Mouse (Mus musculus): ENCODE data around the gene P2rx4.

Gene P2rx4

DNA sequence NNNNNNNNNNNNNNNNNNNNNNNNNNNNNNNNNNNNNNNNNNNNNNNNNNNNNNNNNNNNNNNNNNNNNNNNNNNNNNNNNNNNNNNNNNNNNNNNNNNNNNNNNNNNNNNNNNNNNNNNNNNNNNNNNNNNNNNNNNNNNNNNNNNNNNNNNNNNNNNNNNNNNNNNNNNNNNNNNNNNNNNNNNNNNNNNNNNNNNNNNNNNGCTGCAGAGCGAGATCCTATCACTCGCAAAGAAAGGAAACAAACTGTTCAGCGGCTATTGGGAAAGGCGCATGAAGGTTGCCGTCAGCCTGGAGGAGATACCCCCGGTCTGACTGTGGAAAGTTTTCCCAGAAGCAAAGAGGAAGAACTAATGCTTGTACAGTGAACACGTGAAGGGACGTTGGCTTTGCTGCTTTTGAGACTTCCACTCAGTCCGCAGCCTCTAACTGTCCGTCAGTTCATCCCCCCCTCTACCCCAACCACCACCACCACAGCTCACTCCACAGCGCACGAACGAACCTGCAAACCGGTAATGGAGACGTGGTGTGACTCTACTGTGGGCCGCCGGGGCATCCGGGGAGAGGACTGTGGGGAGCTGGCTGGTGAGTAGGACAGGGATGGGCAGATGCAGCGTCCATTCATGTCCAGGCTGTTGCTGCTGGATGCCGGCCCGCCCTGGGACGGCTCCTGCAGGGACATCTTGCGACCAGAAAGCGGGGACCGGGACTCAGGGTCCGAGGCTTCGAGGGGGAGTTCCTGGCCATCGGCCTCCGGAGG lies 56.1 kb downstream of the P2rx4 start:
- DNase-seq = no peak

- DNase-seq = no peak
These were observed 56.7 kb downstream of the P2rx4 start for GRCm38 (mm10) chr5:122764032-122764464.

- no peak for DNase-seq
These were observed 59.9 kb downstream of the P2rx4 start for GRCm38 (mm10) chr5:122767283-122767682.

GRCm38 (mm10) chr5:122769101-122769568 lies 61.8 kb downstream of the P2rx4 start:
- no peak for DNase-seq

DNA sequence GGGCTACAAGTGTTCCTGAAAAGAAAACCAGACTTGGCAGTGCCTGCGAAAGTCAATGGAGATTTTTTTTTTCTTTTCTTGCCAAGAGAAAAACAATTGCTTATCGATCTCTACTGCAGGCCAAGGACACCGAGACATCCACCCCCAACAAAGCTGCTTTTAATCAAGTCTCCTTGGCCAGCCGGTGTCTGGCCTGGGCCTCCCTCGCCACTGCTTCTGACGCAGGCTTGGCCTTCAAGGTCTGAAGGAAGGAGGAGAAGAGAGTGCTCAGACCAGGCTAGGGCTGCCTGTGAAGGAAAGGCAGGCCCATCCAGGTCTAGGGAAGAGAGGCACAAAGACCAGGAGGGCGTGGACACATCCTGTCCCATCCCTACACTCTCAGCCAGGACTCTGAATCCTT lies 63.0 kb downstream of the P2rx4 start:
- no peak for DNase-seq

DNA sequence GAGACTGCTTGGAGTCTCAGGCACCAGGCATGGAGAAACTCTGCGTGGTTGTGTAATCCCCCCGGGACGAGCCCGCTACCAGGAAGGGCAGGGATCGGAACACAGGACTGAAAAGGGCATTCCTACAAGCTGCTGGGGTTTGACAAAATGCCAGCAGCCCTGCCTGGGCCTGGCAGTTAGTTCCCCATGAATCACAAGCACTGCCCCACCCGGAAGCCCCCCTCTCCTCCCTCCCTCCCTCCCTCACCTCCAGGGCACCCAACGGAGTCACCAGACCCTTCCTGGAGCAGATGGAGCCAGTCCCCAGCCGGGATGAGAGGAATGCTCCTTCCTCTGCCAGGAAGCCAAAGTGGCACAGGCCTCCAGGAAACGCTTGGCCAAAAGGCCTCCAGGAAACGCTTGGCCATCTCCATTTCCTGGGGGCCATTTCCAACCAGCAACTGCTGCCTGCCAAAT lies 63.5 kb downstream of the P2rx4 start:
- no peak for DNase-seq

DNA sequence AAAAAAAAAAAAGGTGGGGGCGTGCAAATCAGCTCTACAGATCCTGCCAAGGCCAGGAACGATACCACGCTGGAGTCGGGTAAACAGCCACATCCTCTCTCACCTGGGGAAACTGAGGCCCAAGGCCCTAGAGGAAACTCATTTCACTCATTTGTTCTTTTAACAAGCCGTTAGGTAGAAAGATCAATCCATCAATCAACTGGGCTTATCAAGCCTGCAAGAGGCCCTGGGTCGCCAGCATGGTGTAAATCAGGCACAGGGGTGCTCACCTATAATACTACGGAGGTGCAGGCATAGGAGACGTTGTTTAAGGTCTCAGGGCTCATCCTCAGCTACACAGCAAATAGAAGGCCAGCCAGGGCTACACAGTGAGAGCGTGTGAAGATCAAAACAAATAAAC lies 64.1 kb downstream of the P2rx4 start:
- no peak for DNase-seq

DNA sequence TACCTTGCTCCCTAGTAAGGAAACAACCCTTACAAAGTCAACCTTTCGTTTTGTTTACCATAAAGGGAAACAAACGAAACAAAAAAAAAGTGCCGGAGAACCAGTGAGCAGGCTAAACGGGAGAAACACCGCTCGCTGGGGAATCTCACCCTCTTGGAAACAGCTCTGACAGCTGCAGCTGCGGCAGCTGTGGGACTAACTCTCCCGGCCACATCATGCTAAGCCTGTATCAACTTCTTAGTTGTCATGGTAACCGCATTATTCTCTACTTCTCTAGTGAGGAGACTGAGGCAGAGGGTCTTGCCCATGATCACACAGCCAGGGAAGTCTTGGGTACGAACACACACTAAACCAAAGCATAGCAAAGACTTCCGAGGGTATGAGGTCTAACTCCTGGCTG lies 66.4 kb downstream of the P2rx4 start:
- DNase-seq = no peak

- peak; percentile 81 for DNase-seq
These were observed 67.6 kb downstream of the P2rx4 start for GRCm38 (mm10) chr5:122774743-122775611.

GRCm38 (mm10) chr5:122775646-122776286 lies 68.4 kb downstream of the P2rx4 start:
- DNase-seq = no peak

DNA sequence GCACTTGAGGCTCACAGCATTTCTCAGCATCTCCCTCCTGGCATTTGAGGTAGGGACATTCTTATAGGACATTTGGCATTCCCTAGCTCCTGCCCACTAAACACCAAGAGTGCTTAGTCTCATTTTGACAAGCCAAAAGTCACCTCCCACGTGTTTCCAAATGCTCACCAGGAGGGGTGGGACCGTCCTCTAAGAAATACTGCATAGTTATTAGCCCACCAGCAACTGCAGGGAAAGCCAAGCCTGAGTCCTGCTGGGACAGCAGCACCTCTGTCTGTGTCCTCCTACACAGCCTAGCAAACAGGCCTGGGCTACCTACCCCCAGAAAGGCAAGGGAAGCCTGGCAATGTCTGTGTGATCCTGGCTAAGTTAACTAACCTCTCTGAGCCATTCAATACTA lies 70.0 kb downstream of the P2rx4 start:
- peak; percentile 69 for DNase-seq

- peak; percentile 62 for DNase-seq
These were observed 71.2 kb downstream of the P2rx4 start for GRCm38 (mm10) chr5:122778231-122779226.

Data from right cerebral cortex, adult 18-20 months (tissue).